Mouse (Mus musculus) G1E-ER4 (cell line): ENCODE data around the gene Emc1. TPM values are rescaled to one million over a fixed set of nuclear protein-coding genes. Genes with fewer than 3 reads are reported as not detected.
A peak's percentile ranks its signal among the peaks of the same experiment; 100 is the strongest.

Source experiments
- GATA1 ChIP-seq: IDR thresholded peaks from one replicate; pipeline ENCODE4 v1.8.0; 2012; ENCODE audit warnings: low read length, inconsistent platforms
- polyA plus RNA-seq: library from polyadenylated mRNA; stranded (reverse); fragments of >175 nt; gene quantifications from 2 replicates; pipeline ENCODE4 v1.2.3, GENCODE M21; 2012

Emc1 gene
- polyA plus RNA-seq, result 5.4 and 10.3 TPM in 2 replicates

GRCm38 (mm10) chr4:139351931-139352711 lies at the start of gene Emc1, which contains the start of the genes Mrto4 and Ubr4:
Gene Emc1 (plus strand): TSS chr4:139352587.
Gene Mrto4 (minus strand): TSS chr4:139352576.
Gene Ubr4 (plus strand): TSS chr4:139352609.
- TF ChIP-seq GATA1, result no peak

- no peak for TF ChIP-seq GATA1
Measured at GRCm38 (mm10) chr4:139305521-139305920, 46.9 kb upstream of the Emc1 start.

GRCm38 (mm10) chr4:139307916-139308315 lies 44.5 kb upstream of the Emc1 start:
- TF ChIP-seq GATA1, result no peak

GRCm38 (mm10) chr4:139309651-139310050 lies 42.7 kb upstream of the Emc1 start:
- no peak for TF ChIP-seq GATA1

DNA sequence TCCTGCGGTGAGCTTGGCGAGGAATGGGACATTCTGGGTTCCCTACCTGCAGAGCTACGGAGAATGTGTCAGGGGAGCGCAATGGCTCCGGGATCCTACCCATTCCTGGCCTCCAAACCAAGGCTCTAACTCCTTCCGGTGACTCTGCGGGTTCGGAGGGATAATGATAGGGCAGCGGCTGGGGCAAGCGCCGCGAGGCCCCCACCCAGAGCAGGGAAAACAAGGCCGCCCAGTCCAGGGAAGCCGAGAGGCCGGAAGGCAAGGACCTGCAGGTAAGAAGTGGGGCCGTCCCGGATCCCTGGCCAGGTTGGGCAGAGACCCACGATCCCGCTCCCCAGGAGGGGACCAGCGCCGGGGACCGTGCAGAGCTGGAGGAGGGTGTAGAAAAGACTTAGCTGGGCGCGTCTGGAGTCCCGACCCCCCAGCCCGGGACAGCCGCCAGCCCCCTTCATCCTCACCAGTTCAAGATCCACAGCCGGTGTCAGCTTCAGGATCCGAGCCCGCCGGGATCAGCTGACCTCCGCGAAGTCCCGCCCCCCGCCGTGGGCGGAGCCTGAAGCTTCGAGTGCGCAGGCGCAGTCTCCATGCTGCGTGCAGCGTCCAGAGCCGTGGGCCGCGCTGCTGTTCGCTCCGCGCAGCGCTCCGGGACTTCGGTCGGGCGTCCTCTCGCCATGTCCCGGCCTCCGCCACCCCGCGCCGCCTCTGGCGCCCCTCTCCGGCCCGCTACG lies 42.1 kb upstream of the Emc1 start, which contains the start of the genes Pqlc2 and Akr7a5:
Gene Pqlc2 (minus strand): TSS at position 538 of the 728 bp plus-strand sequence.
Gene Akr7a5 (plus strand): TSS at position 574 of the 728 bp plus-strand sequence.
- TF ChIP-seq GATA1, result no peak

GRCm38 (mm10) chr4:139310899-139311701 lies 41.3 kb upstream of the Emc1 start:
- TF ChIP-seq GATA1, result no peak

DNA sequence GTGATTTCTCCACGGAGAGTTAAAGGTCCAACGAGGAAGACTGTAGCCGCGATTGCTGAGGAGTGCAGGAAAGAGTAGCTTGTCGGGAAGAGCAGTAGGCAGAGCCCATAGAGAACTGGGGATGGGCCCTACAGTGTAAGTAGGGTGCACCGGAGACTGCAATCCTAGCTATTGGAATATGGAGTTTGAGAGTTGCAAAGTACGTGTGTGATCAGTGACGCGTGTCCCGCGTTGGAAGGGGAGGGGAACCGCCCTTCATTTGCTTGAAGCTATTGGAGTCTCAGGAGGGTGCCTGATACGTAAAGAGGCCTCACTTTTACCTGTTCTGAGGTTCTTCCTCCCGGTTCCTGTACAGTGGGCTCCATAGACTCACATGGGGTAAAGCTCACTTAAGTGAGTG lies 40.7 kb upstream of the Emc1 start:
- no peak for TF ChIP-seq GATA1

GRCm38 (mm10) chr4:139312632-139313031 lies 39.8 kb upstream of the Emc1 start:
- TF ChIP-seq GATA1, result no peak

GRCm38 (mm10) chr4:139318449-139318848 lies 33.9 kb upstream of the Emc1 start:
- no peak for TF ChIP-seq GATA1

GRCm38 (mm10) chr4:139319740-139320139 lies 32.6 kb upstream of the Emc1 start:
- no peak for TF ChIP-seq GATA1

DNA sequence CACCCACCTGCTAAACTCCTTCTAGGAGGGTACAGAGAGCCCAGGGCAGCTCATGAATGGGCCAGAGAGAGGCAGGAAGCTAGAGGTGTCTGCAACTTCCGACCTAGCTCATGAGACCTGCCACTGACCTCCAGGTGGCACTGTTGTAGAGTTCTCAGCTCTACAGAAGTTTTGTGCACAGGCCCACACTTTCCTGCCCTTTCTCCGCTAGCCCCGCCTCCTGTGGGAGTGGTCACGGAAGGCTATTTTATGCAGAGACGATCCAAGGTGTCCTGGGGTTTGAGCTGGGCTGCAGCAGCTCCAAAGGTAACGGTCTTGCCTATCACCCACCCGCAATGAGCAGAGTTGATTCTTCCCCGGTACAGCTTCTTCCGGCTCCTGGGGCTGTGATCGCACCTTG lies 21.8 kb upstream of the Emc1 start:
- no peak for TF ChIP-seq GATA1

DNA sequence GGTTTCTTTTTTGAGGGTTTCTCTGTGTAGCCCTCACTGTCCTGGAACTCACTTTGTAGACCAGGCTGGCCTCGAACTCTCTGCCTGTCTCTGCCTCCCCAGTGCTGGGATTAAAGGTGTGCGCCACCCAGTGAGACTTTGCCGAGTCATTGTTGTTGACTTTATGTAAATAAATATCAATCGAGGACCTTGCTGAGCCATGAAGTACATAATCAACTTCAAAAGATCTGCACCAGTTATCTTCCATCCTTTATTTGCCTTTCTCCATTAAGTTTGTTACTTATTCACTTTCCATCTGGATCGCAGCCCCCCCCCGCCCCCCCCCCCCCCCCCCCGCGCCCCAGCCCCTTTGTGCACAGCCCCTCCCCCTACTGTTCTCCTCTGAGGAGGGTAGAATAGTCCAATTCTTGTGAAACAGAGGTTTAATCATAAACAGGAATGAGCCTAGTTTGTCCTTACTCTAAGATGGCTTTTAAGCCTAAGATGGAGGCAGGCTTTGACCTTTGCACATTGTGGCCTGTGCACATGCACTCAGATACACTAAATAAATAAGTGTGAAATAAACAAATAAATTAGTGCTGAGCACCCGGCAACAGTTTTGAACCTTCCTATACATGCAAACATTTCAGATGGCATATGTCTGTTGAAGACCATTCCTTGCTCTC lies 17.6 kb upstream of the Emc1 start:
- TF ChIP-seq GATA1, result no peak

DNA sequence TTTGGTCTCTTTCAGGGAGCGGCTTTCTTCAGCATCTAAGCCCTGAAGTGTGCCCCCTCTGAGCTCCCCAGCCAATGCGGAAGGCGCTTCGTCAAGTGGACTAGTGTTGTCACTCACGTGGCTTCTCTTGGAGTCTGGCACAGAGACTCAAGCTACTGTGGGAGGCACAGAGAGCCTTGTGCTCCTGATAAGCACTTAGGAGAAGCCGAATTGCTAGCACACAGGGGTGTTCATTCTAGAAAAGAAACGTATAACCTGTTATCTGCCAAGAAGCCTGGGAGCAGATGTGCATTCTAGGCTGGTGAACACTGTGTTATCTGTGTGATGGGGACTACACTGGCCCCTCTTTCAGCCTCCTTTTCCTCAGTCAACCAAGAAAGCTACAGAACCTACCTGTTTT lies 16.9 kb upstream of the Emc1 start:
- TF ChIP-seq GATA1, result peak; percentile 90

DNA sequence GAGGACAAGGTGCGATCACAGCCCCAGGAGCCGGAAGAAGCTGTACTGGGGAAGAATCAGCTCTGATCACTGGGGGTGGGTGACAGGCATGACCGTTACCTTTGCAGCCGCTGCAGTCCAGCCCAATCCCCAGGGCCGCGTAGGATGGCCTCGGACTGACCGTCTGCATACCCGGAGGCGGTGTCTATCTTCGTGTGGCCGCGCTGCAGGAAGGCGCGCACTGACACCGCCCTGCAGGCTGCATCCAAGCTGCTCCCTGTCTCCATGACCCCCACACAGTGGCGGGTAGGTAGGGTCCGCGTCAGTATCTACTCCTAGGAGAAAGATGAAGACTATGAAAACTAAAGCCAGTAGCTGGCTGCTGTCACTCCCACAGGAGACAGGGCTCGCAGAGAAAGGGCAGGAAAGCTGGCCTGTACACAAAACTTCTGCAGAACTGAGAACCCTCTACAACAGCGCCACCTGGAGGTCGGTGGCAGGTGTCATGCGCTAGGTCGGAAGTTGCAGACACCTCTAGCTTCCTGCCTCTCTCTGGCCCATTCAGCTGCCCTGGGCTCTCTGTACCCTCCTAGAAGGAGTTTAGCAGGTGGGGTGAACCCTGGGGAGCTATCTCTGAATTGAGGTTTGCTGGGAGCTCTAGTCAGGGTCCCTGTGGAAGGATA lies 15.4 kb upstream of the Emc1 start:
- no peak for TF ChIP-seq GATA1

GRCm38 (mm10) chr4:139338145-139338544 lies 14.2 kb upstream of the Emc1 start:
- TF ChIP-seq GATA1, result no peak
